Mouse (Mus musculus) frontal cortex, postnatal 36 days (tissue): ENCODE measurements around the gene Pcbp1.
"Not testable (repeated sequence)": the region's sequence is repeated elsewhere in the genome, so short reads cannot be mapped to it uniquely, and the experiment has no call there.

Experiments
- DNase-seq, 2 experiments: peaks; one replicate each; pipeline ENCODE4 v3.0.0; 2022; ENCODE audit warnings: low spot score in 2 of 2

Gene Pcbp1

DNA sequence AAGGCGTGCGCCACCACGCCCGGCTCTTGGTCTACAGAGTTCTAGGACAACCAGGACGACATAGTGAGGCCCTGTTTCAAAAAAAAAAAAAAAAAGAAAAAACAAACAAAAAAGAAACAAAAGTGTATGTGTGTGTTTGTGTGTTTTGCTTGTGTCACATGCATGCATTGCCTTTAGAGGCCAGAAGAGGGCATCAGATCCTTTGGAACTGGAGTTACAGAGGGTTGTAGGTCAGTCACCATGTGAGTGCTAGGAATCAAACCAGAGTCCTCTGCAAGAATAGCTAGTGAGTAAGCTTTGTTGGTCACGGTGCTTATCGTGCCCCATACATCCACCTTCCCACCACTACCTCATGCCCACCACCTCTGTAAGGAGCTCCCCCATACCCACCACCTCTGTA, 31.4 kb downstream of the Pcbp1 start:
- no peak for DNase-seq

DNA sequence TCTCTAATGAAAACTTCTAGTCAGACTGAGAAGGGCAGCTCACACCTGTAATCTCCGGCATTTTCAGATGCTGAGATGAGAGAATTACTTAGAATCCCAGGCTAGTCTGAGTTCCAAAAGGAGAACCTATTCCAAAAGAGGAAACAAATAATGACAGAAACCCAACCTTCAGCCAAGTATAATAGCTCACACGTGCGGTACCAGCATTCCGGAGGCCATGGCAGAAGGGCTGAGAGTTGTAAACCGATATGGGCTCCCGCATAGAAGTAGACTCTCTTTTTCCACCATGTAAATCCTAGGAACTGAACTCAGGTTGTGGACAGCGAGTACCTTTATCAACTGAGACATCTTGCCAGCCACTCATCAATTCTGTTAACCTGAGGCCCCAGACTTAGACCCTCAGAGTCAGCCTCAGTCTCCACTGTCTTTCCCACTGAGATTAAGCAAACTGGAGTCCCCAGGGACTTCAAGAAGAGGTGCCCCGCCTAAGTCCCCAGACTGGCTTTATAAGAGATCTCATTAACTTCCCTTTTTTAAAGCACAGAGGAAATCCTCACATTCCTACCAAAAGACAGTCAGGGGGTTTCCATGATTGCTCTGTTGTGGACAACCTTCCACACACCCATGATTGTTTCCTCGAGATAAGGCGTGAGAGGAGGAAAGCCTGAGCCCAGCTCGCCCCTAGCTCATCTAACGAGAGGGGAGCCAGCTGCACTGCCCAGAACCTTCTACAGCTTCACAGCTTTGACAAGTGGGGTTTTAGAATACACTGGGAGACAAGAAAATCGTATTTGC, 32.5 kb downstream of the Pcbp1 start:
- DNase-seq, result no peak

DNA sequence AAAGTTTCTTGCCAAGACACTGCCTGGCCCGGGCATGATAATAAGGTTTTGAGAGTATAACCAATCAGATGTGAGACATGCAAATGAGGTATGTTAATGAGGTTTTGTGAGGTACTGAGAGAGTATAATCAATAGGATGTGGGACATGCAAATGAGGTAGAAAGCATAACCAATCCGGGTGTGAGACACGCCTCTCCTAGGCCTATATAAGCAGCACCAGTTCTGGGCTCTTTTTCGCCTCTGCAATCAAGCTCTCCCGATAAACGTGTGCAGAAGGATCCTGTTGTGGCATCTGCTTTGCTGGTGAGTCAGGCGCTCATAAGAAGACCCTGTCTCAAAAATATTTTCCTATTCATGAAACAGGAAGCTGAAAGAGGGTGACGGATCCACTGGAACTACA, 35.7 kb downstream of the Pcbp1 start:
- DNase-seq, result not testable (repeated sequence)

DNA sequence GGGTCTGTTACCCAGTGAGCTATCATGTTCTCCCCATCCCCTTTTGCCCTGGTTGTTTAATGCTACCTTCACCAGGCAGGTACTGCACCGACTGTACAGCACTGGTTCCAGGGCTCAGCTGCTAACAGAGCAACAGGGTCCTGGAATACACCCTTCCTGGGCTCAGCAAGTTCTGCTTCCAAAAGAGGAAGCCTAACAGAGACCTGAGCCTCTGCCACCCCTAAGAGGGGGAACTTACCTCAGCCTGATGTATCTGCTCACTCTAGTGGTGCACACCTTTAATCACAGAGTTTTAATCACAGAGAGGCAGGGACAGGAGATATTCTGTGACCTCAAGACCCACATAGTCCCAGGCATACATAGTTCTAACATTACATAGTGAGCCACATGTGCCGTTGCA, 36.2 kb downstream of the Pcbp1 start:
- no peak for DNase-seq

DNA sequence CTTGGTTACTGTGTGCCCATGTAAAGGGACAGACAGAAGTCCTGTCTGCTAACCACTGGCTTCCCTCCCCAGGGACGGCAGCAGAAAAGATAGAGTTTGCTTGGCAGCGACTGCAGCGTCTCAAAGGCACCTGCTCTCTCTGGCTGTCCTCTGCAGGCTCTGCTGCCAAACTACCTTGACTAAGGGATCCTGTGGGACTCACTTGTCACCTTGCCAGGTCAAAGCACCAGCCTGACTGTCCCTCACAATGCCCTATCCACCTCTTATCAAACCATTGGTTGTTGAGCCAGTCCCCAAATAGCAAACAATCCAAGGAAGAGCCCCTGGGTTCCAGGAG, 38.0 kb downstream of the Pcbp1 start:
- DNase-seq, result no peak

DNA sequence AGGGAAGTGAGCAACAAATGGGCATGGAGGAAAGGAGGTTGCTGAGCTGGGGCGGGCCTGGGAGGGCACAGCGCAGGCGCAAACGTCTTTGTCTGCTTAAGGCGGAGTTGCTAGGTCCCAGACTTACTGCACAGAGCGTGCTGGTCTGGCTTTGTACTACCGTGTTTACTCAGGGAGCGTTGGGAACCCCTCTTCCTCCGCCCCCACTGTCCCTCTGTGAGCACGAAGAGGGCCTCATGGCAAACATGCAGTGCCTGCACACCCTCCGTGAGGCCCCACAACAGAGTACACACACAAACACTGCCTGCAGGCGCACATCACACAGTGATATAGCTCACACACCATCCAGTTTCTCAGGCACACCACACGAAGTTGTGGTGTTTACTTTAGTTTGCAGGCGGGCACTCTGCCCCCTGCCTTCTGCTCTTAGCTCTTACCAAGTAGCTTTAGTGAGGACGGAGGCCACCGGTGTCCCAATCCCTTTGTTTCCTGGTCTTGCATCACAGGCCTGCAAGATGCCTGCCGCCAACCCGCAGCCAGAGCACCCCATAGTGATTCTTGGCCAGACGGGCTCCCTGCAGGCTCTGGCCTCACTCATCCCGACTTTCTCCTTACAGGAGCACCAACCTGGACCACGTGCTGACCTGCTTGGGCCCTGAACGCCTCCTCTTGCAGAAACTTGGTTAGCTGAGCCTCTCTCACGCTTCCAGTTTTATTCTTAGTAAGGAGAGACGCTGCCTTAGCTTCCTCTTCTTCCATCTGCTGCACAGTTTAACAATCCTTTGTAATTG, 38.6 kb downstream of the Pcbp1 start:
- peak; percentile 67 to 70 for DNase-seq

DNA sequence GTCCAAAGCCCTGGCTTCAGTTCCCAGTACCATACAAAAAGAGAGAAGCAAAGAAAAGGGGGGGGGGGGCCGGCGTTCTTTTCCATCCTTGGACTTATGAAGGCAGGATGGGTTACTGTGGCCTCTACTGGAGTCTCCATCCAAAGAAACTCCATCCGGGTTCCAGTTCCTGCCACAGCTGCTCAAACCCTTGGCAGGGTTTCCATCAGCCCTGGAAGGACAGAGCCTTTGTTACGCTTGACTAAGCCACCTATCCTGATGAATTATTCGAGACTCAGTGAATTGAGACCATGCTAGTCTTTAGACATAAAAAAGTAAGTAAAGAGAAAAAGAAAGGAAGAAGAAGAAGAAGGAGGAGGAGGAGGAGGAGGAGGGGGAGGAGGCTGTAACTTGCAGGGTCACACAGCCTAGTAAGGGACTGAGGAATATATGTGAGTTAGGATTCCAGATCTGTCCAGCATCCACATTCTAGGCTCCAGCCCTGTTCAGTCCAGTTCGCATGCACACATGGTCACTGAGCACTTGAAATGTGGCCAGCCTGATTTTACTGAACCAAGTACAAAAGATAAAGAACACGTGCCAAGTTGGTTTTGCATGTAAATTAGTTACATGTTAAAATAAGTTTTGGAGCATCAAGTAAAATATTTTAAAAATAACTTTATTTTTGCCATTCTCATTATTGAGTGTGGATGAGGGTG, 40.0 kb downstream of the Pcbp1 start:
- DNase-seq, result no peak

DNA sequence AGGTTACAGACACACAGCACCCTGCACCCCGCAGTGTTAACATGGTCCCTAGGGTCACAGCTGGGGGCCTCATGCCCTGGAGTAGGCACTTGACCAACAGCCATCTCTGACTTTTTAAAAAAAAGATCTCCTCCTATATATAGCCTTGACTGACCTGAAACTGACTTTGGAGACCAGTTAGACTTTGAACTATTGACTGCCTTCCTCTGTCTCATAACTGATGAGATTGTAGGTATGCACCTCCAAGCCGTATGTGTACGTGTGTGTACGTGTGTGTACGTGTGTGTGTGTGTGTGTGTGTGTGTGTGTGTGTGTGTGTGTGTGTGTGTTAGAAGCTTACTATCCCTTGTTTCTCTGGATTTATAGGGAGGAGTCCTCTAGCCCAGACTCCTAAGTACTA, 44.2 kb downstream of the Pcbp1 start:
- no peak for DNase-seq

DNA sequence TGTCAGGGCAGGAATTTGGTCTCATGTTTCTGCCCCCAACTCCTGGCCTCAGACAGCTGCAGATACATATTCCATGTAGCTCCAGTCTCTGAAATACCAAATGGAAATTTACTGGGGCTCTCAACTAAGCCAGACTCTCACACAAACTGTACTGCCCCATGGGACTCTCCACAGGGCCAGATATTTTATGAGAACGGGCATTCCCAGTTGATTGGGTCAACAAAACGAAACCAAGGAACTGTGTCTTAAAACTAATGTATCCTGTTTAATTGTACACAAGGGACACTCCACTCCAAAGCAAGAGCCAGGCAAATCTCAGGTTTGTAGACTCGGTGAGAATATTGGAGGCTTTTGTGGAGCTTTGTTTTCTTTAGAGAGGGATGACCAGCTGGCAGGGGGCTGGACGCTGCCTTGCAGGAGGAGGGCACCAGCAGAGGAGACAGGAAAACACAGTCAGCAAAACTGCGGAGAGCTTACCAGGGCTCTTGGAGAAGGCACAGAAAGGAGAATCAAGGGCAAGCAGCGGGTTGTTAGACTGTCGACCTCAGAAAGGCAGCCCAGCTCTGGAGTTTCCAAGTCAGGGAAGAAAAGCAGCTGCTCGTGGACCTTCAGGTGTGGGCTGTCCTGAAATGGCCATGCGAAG, 45.8 kb downstream of the Pcbp1 start:
- DNase-seq, result no peak

DNA sequence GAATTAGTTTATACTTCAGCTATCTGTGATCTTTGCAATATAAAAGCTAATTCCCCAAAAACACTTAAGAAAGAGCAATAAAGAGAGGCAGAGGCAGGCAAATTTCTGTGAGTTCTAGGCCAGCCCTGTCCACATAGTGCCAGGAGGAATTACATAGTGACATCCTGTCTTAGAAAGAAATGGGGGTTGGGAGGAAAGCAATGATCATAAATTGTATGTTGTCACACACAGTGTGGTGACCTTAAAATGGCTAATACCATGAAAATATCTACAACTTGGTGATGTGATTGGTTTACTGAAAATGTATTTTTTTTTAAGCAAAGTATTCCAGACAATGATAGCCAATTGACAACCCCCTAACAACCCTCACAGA, 46.3 kb downstream of the Pcbp1 start:
- no peak for DNase-seq

DNA sequence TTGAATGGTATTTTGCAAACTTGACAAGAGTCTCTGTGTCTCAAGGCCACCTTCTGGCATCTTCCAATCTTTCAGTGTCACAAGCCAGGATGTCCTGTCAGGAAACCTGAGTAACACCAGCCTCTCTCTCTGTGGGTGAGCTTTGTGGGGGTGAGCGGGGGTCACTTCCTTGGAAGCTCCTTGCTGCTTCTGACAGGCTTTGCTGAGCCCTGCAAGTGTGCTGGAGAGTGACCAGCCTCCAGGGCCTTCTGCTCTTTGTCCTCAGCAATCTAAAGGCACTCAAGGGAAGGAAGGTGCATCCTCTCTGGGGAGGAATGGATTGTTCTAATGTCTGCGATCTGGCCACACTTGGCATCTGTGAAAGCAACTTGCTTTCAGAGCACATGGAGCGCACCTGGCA, 46.8 kb downstream of the Pcbp1 start:
- no peak for DNase-seq

DNA sequence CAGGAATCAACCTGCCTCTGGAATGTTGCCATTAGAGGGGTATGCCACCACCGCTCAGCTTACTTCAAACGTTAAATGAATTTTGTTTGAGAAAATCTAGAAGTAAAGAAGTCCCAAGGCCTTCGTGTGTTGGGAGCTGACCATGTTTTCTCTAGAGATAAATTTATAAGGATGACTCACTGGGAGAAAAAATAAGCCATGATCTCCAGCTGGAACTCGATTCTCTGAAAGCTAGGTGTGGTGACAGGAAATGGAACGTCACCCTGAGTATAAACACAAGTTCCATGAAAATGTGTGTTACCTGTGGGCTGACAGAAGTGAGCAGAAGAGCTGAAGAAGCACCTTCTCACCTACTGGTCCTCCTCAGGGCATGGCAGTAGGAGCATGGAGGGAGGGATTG, 49.2 kb downstream of the Pcbp1 start:
- DNase-seq, result no peak

DNA sequence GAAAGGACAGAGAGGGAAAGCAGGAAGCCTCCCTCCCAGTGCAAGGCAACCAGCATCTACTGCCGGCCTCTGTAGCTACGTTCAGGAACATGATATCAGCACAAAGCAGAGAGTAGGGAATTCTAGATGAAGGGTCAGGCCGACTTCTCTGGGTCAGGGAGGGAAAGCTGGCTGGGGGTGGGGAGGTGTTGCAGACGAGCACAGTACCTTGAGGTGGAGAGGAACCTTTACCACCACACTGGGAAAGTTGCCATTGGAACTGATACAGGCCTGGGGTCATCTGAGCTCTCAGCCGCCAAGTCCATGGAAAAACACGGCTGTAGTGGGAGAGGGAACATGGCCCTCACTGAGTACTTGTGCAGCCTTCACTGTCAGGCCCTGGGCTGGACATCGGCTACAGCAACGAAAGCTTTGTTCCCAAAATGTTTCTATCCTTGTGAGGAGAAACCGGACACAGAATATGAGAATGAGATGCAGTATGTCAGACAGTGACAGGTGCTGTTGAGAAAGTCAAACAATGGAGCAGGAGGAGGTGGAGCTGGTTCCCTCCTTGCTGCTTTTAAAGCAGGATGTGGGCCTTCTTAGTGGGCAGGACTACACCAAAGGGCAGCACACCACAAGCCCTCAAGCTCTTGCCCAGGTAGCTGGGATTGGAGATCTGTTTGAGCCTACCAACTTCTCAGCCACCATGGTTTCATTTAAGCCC, 50.5 kb downstream of the Pcbp1 start:
- no peak for DNase-seq

DNA sequence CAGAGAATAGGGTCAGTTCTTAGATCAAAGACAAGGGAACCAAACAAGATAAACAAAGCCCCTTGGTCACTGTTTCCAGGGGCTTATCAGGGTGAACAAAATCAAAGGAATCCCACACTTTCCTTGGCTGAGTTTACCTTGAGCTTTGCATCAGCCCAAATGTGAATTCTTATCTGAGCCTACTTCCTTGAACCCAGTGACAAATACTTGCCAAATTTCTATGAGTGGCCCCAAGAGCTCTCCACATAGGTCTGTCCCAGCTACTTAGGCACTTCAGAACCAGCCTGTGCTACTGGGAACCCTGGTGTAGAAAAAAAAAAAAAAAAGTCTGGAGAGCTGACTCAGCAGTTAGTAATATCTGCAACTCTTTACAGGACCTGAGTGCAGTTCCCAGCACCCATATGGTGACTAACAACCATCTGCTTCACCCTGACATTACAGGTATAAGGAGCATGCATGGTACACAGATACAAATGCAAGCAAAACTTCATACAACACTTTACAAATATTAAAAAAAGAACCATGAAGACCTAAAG, 51.4 kb downstream of the Pcbp1 start:
- no peak for DNase-seq
